Comparison of ENCODE assay signal across 12 mouse cellular contexts in the genomic region with DNA sequence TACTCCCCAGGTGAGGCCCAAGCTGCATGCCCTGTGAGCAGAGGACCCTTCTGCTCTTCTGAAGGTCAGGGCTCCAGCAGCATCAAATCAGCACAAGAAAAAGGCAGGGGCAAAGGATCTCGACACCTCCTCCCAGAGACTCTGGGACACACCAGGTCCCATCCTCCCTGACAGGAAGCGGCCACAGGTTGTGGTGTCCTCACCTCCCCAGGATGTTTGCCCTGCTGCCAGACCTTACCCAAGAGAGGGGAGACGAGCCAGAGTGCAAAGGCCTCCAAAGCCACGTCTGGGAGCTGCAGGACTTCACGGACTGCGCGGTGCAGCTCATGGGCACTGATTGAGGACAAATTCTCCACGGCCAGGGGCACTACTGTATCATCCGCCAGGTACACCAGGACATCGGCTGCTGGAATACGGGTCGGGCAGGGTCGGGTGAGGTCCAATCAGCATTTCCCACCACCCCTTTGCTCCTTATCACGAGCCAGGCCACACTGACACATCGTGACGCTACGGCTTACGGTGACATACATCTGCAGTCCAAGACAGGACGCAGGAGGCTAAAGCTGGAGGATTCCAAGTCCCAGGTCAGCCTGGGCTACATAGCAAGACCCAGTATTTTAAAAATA. TPM values are rescaled to one million over a fixed set of nuclear protein-coding genes. Genes with fewer than 3 reads are reported as not detected.
DNase-seq lines count a peak whose midpoint lies in the region; ATAC-seq lines count a peak whose summit lies in the region.
"Had no signal": no experiment of that assay in that cellular context is flagged by ENCODE, and none has a peak within 500 bp of the region (broad histone marks: within the 10 kb centered on the region; RNA-seq: fewer than 3 reads in every experiment).

No protein-coding gene starts in this region.

- H3K4me3 ChIP-seq in hindbrain, embryonic 15.5 days: no peak overlapping the region
- H3K4me3 ChIP-seq in hindbrain, embryonic 11.5 days (ENCODE audit: low read depth, low read length): no peak overlapping the region; the same call in 1 of the 2 replicates
- H3K4me3 ChIP-seq in neural tube, embryonic 13.5 days: no peak overlapping the region
- no peak overlapping the region for H3K4me3 ChIP-seq in liver, embryonic 11.5 days (ENCODE audit: low read depth, low read length)

- H3K27ac ChIP-seq in hindbrain, embryonic 15.5 days (replicated peaks): no peak overlapping the region
- H3K27ac ChIP-seq in hindbrain, embryonic 11.5 days (ENCODE audit: low read depth, low read length): no peak overlapping the region
- no peak overlapping the region for H3K27ac ChIP-seq in neural tube, embryonic 13.5 days (replicated peaks)
- H3K27ac ChIP-seq in liver, embryonic 11.5 days (ENCODE audit: low read depth, low read length): no peak overlapping the region
- H3K27ac ChIP-seq: liver, embryonic 14.5 days had no signal

- 0 out of 2 replicates have a peak overlapping the region, but pooled peaks have one; percentile 18 for H3K9ac ChIP-seq in hindbrain, embryonic 15.5 days
- no peak overlapping the region for H3K9ac ChIP-seq in hindbrain, embryonic 11.5 days (ENCODE audit: low read depth, low read length)
- H3K9ac ChIP-seq in neural tube, embryonic 13.5 days: 0 out of 2 replicates have a peak overlapping the region, but pooled peaks have one; percentile 86
- no peak overlapping the region for H3K9ac ChIP-seq in liver, embryonic 11.5 days (ENCODE audit: low read depth, low read length)
- H3K9ac ChIP-seq: liver, embryonic 14.5 days had no signal

- no peak overlapping the region for H3K4me2 ChIP-seq in hindbrain, embryonic 15.5 days
- H3K4me2 ChIP-seq in hindbrain, embryonic 11.5 days (replicated peaks; ENCODE audit: low read depth, low read length): no peak overlapping the region
- H3K4me2 ChIP-seq in neural tube, embryonic 13.5 days: no peak overlapping the region
- peak overlapping the region; percentile 78 for H3K4me2 ChIP-seq in liver, embryonic 11.5 days

- no peaks in the 10 kb centered on the region for H3K36me3 ChIP-seq in hindbrain, embryonic 15.5 days
- H3K36me3 ChIP-seq in hindbrain, embryonic 11.5 days (ENCODE audit: control insufficient read depth, insufficient read depth, low read length): no peaks in the 10 kb centered on the region
- H3K36me3 ChIP-seq in neural tube, embryonic 13.5 days: peaks cover 23% of the 10 kb centered on the region
- H3K36me3 ChIP-seq in liver, embryonic 11.5 days (ENCODE audit: control insufficient read depth, insufficient read depth, low read length): peaks cover 11% of the 10 kb centered on the region; the same call in 1 of the 2 replicates

- ATAC-seq in hindbrain, embryonic 15.5 days (ENCODE audit: low FRiP score, low read depth): no peak
- no peak for ATAC-seq in hindbrain, embryonic 11.5 days (ENCODE audit: low FRiP score)
- ATAC-seq in neural tube, embryonic 13.5 days (ENCODE audit: low read depth): no peak
- no peak for ATAC-seq in liver, embryonic 11.5 days (replicated peaks; ENCODE audit: low FRiP score)

- H3K27me3 ChIP-seq in hindbrain, embryonic 15.5 days: no peaks in the 10 kb centered on the region
- H3K27me3 ChIP-seq in hindbrain, embryonic 11.5 days (ENCODE audit: control insufficient read depth, insufficient read depth, low read length): no peaks in the 10 kb centered on the region
- H3K27me3 ChIP-seq in neural tube, embryonic 13.5 days: no peaks in the 10 kb centered on the region
- no peaks in the 10 kb centered on the region for H3K27me3 ChIP-seq in liver, embryonic 11.5 days (replicated peaks; ENCODE audit: control insufficient read depth, insufficient read depth, low read length)

- WGBS in hindbrain, embryonic 15.5 days: 90% methylated on average over 19 of the region's 19 CpGs
- 89% methylated on average over 19 of the region's 19 CpGs for WGBS in hindbrain, embryonic 11.5 days
- WGBS in neural tube, embryonic 13.5 days: 90% methylated on average over 19 of the region's 19 CpGs
- 61% methylated on average over 19 of the region's 19 CpGs for WGBS in liver, embryonic 11.5 days

- no peaks in the 10 kb centered on the region for H3K9me3 ChIP-seq in hindbrain, embryonic 15.5 days
- no peaks in the 10 kb centered on the region for H3K9me3 ChIP-seq in hindbrain, embryonic 11.5 days (ENCODE audit: control insufficient read depth, low read length)
- H3K9me3 ChIP-seq in neural tube, embryonic 13.5 days: no peaks in the 10 kb centered on the region
- no peaks in the 10 kb centered on the region for H3K9me3 ChIP-seq in liver, embryonic 11.5 days (ENCODE audit: control insufficient read depth, low read length)

- no peak for DNase-seq in hindbrain, embryonic 11.5 days (ENCODE audit: low spot score)
- no peak for DNase-seq in neural tube, embryonic 10.5 days (ENCODE audit: extremely low spot score, low spot score)
- no peak for DNase-seq in liver, embryonic 11.5 days (ENCODE audit: low spot score)
- DNase-seq in thymus, postnatal 25 days: peak; percentile 46
- DNase-seq in layer of hippocampus, adult 8-10 months (ENCODE audit: low spot score in 2 of 2): no peak
- DNase-seq: adrenal gland, postnatal 25 days; cerebellum, postnatal 36 days; layer of hippocampus, adult 9-11 months; spleen, adult 18-20 months had no signal

- H3K4me1 ChIP-seq in hindbrain, embryonic 15.5 days (replicated peaks): peaks cover 41% of the 10 kb centered on the region
- peaks cover 4% of the 10 kb centered on the region; the same call in 1 of the 2 replicates for H3K4me1 ChIP-seq in hindbrain, embryonic 11.5 days (replicated peaks; ENCODE audit: control insufficient read depth, insufficient read depth, low read length)
- peaks cover 57% of the 10 kb centered on the region for H3K4me1 ChIP-seq in neural tube, embryonic 13.5 days (replicated peaks)
- peaks cover 47% of the 10 kb centered on the region for H3K4me1 ChIP-seq in liver, embryonic 11.5 days (replicated peaks; ENCODE audit: control insufficient read depth, insufficient read depth, low read length)

RNA-seq across cellular contexts. Expression of gene Frmd8, which starts 2.0 kb away (rescaled TPM):
- polyA plus RNA-seq in hindbrain, embryonic 15.5 days (2015; fragmentation: Nextera tagmentation; extraction: Ambion mirVana): 17.6 and 18.0 TPM in 2 replicates
- 14.9 and 15.8 TPM in 2 replicates for polyA plus RNA-seq in hindbrain, embryonic 11.5 days (2014; fragmentation: Nextera tagmentation; extraction: Ambion mirVana)
- 21.1 and 23.3 TPM in 2 replicates for polyA plus RNA-seq in neural tube, embryonic 13.5 days (2015; fragmentation: Nextera tagmentation; extraction: Ambion mirVana)
- 26.8 and 27.9 TPM in 2 replicates for polyA plus RNA-seq in liver, embryonic 11.5 days (2014; fragmentation: Nextera tagmentation; extraction: Ambion mirVana)
- total RNA-seq in layer of hippocampus, adult 8-10 months (2022): 10 to 100 TPM; 10.4 to 20.8 (median 16.3) TPM

RNA-seq across cellular contexts. Expression of gene Slc25a45, which starts 4.6 kb away (rescaled TPM):
- 2.6 TPM in 2 replicates for polyA plus RNA-seq in hindbrain, embryonic 15.5 days (2015; fragmentation: Nextera tagmentation; extraction: Ambion mirVana)
- polyA plus RNA-seq in hindbrain, embryonic 11.5 days (2014; fragmentation: Nextera tagmentation; extraction: Ambion mirVana): 1.0 and 1.1 TPM in 2 replicates
- polyA plus RNA-seq in neural tube, embryonic 13.5 days (2015; fragmentation: Nextera tagmentation; extraction: Ambion mirVana): 1.6 and 2.3 TPM in 2 replicates
- 7.5 and 8.2 TPM in 2 replicates for polyA plus RNA-seq in liver, embryonic 11.5 days (2014; fragmentation: Nextera tagmentation; extraction: Ambion mirVana)
- 1 to 10 TPM; 3.1 to 7.1 (median 4.5) TPM for total RNA-seq in layer of hippocampus, adult 8-10 months (2022)

RNA-seq across cellular contexts. Expression of gene Tigd3, which starts 20.9 kb away (rescaled TPM):
- polyA plus RNA-seq in hindbrain, embryonic 15.5 days (2015; fragmentation: Nextera tagmentation; extraction: Ambion mirVana): 10.7 and 11.7 TPM in 2 replicates
- polyA plus RNA-seq in hindbrain, embryonic 11.5 days (2014; fragmentation: Nextera tagmentation; extraction: Ambion mirVana): 7.0 and 7.5 TPM in 2 replicates
- polyA plus RNA-seq in neural tube, embryonic 13.5 days (2015; fragmentation: Nextera tagmentation; extraction: Ambion mirVana): 11.1 and 11.4 TPM in 2 replicates
- polyA plus RNA-seq in liver, embryonic 11.5 days (2014; fragmentation: Nextera tagmentation; extraction: Ambion mirVana): 3.9 and 4.2 TPM in 2 replicates
- 1 to 10 TPM; 2.2 to 3.5 (median 2.9) TPM for total RNA-seq in layer of hippocampus, adult 8-10 months (2022)

RNA-seq across cellular contexts. Expression of gene Dpf2, which starts 39.8 kb away (rescaled TPM):
- 111 and 113 TPM in 2 replicates for polyA plus RNA-seq in hindbrain, embryonic 15.5 days (2015; fragmentation: Nextera tagmentation; extraction: Ambion mirVana)
- 154 and 171 TPM in 2 replicates for polyA plus RNA-seq in hindbrain, embryonic 11.5 days (2014; fragmentation: Nextera tagmentation; extraction: Ambion mirVana)
- 117 and 135 TPM in 2 replicates for polyA plus RNA-seq in neural tube, embryonic 13.5 days (2015; fragmentation: Nextera tagmentation; extraction: Ambion mirVana)
- polyA plus RNA-seq in liver, embryonic 11.5 days (2014; fragmentation: Nextera tagmentation; extraction: Ambion mirVana): 119 and 127 TPM in 2 replicates
- 100 to 1,000 TPM in 1 of 4 experiments, 10 to 100 TPM in 3; 89.6 to 135 (median 97.5) TPM for total RNA-seq in layer of hippocampus, adult 8-10 months (2022)

RNA-seq across cellular contexts. Expression of gene Cdc42ep2, which starts 51.6 kb away (rescaled TPM):
- 19.0 and 20.3 TPM in 2 replicates for polyA plus RNA-seq in hindbrain, embryonic 15.5 days (2015; fragmentation: Nextera tagmentation; extraction: Ambion mirVana)
- 3.4 TPM in 2 replicates for polyA plus RNA-seq in hindbrain, embryonic 11.5 days (2014; fragmentation: Nextera tagmentation; extraction: Ambion mirVana)
- polyA plus RNA-seq in neural tube, embryonic 13.5 days (2015; fragmentation: Nextera tagmentation; extraction: Ambion mirVana): 11.8 and 13.5 TPM in 2 replicates
- polyA plus RNA-seq in liver, embryonic 11.5 days (2014; fragmentation: Nextera tagmentation; extraction: Ambion mirVana): 5.1 TPM in 2 replicates
- total RNA-seq in layer of hippocampus, adult 8-10 months (2022): 1 to 10 TPM; 4.4 to 6.0 (median 5.4) TPM

Comparison
In these comparisons a context has a peak if more than half of its experiments do, and no peak if none do; other contexts are left out.
1. H3K9ac ChIP-seq: peak in hindbrain, embryonic 15.5 days (single experiment) and neural tube, embryonic 13.5 days (single experiment); none in hindbrain, embryonic 11.5 days (single experiment) and liver, embryonic 11.5 days (single experiment).